Mouse (Mus musculus): ENCODE measurements around the gene Glud1.

GRCm38 (mm10) chr14:34353326-34353725 lies 42.8 kb downstream of the Glud1 start:
- TF ChIP-seq CTCF (IDR thresholded peaks at IDR 0.05) (no peak), EP300 (IDR thresholded peaks at IDR 0.05) (no peak)
